Mouse (Mus musculus): ENCODE data around the gene Mical2.

The Mical2 gene

DNA sequence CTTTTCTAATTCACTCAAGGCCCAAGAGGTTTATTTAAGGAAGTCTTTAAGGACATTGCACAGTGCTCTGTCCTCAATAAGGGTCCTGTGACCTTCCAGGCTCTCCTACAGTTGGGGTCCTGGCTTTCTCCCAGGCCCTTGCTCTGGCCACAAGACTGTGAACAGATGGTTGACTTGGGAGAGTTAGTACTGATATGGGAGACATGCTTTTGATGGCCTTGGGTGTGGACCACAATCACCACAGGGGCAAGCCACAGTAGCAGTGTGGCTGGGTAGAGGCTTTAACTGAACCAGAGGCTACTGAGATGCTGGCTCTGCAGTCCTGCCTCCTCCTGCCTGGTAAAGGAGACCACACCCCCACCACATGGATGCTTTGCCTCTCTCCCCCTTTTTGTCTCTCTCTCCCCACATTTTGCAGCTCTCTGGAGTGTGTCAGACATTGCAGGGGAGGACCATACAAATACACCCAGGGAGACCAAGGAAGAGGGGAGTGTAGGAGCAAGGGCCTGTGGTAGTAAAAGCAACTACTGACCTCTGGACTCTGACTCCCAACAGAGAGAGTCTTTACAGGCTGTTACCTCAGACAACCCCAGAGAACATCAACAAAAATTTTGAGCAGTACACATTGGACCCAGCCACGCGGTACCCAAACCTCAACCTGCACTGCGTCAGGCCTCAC is 94.5 kb downstream of the Mical2 start:
- DNase-seq = peak; percentile 16 to 69

DNA sequence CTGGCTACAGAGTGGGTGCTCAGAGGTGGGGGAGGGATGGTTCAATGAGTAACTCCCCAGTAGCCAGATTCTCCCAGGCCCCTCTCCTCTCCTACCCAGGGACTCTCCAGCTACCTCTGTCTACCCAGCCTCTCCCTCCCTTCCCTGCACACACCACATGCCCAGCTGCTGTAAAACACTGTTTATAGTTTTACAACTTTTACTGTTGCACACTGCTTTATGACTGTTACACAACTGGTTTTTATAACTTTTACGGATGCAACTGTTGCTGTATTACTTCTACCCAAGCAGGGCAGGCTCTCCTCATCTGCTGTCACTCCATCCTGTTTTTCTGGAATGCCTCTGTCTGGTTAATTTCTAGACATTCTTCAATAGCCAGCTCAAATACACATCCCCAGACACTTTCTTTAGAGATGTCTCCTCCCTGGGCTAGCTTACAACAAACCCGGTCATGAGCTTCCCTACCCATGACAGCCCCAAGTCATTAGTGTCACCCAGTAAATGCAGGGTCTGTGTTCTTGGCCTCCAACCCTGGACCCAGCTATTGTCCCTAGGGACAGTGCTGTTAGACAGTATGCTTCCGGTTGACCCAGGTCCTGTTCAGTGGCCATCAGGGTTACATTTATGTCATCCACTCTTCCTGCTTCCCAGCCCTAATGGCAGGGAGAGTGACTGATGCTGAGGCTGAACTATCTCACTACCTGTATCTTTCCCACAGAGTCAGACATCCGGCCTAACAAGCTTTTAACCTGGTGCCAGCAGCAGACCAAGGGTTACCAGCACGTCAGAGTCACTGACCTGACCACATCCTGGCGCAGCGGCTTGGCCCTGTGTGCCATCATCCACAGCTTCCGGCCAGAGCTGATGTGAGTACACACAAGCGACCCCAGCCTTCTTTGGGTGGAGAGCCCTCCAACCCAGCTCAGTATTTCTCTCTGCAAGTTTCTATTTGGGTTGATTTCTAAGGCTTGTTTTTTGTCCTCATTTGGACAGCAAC is 96.4 kb downstream of the Mical2 start:
- DNase-seq = peak in 1 of 2 experiments; percentile 44

DNA sequence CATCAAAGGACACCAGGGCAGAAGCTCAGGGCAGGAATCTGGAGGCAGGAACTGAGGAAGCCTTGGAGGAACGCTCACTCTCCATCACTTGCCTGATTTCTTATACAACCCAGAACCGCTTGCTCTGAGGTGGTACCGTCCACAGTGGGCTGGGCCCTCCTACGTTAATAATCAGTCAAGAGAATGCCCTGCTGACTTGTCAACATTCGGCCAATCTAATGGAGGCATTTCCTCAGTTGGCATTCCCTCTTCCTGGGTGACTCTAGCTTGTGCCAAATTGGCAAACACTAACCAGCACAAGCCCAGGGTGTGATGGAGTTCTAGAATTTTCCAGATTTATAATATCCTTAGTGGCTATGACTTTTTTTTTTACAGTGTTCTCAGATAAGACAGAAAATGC is 98.9 kb downstream of the Mical2 start:
- peak; percentile 21 to 49 for DNase-seq

DNA sequence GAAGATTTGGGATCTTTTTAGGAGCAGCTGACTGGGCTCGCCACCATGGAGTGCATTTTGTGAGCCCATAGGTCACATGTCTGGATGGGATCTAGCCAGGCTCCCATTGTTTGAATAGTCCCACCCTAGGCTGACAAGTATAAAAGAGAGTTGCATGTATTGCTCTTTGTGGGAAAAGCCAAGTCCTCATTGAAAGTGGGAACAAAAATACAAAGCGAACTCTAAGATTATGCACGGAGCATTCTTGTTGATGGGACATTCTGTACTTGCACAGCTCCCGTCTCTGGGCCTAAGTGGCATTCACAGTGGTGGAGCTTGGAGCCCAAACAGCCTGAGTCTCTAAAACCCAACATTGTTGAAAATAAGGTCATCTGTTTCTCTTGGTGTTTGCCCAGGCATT is 101.2 kb downstream of the Mical2 start:
- DNase-seq = no peak

DNA sequence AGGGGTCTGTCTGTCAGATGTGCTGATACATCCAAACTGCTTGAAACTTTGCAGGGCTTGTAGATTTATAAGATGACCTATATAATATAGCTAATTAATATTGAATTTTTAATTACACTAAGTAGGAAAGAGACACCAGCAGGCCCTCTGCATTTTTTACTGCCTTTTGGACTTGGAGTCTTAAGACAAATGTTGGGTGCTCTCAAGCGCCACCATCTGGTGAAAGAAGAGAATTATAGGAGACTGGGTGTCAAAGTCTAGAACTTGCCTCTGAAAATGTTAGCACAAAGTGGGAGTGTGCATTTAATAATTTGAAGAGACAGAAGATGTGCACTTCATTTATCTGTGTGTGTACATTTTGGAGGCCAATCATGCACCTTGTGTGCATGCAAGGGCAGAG is 103.3 kb downstream of the Mical2 start:
- peak; percentile 54 to 67 for DNase-seq

DNA sequence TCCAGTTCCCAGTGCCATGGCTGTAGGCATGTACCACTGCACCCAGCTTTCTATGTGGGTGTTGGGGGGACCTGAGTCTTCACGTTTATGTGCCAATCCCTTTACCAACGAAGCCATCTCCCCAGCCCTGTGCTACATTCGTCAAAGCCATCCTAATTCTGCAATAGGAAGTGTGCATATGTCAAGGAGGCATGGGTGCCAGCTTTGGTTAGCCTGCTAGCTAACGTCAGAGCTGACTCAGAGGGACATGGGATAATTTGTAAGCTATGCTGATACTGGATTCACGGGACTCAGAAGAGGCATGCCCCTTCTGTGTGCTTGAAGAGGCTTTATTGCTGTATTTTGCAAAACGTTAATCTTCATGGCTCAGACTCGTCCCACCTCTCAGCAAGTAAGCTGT is 103.8 kb downstream of the Mical2 start:
- DNase-seq = no peak

DNA sequence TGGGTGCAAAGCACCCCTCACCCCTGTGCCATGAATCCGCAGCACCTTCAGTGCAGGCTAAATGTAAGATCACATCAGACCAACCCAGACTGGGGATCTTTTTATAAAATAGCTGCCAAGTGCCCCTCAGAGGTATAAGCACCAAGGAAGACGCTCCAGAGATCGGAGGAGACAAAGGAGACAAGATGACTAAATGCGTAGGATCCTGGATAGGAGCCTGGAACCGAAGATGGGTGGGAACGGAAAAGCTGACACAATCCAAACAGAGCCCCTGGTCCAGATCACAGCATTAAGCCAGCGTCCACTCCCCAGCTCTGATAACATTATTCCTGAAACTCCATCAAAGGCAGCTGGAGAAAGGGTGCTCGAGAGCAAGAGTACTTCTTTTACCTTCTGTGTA is 105.3 kb downstream of the Mical2 start:
- no peak for DNase-seq

DNA sequence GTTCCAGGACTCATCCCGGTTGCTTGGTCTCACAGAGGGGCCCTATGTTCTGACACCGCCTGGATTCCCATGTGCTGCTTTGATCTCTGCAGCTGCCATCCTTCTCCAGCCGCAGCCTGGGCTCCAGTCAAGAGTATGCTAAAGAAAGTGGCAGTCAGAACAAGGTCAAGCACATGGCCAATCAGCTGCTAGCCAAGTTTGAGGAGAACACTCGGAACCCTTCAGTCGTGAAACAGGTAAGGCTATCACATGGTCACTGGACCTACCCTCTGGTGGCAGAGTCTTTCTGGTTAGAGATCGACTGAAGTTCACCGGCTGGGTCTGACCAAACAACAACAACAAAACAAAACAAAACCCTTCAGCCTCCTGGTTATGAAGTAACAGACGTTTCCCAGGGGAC is 106.1 kb downstream of the Mical2 start:
- DNase-seq = peak; percentile 34 to 65

DNA sequence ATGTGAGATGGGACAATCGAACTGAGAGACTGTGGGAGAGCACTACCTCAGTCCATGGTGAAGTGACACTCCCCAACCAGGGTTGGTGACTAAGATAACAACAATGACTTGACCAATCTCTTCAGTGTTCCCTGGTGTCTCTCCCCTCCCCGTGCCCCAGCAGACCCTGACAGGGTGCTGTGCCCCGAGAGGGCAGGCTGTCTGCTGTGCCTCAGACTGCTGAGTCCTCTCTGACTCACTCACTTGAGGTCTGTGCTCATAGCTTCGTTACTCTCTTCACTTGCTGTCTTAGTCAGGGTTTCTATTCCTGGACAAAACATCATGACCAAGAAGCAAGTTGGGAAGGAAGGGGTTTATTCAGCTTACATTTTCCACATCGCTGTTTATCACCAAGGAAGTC is 106.8 kb downstream of the Mical2 start:
- no peak for DNase-seq

DNA sequence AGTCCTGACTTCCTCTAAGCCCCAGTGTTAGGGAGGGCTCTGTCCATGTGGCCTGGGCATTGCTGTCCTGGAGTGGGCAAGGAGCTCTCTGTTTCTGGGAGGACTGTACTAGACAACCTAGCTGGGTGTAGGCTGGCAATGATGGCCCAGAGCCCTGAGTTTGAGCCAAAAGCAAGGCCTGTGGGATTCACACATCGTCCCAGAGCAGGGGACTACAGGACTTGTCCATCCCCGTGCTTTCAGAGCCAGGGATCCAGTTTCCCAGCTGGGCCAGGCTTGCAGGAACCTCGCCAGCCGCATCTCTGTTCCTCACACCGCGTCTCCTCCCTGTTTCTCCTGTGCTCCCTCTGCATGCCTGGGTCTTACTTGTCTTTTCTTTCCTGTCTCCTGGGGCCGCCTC is 107.7 kb downstream of the Mical2 start:
- DNase-seq = no peak

DNA sequence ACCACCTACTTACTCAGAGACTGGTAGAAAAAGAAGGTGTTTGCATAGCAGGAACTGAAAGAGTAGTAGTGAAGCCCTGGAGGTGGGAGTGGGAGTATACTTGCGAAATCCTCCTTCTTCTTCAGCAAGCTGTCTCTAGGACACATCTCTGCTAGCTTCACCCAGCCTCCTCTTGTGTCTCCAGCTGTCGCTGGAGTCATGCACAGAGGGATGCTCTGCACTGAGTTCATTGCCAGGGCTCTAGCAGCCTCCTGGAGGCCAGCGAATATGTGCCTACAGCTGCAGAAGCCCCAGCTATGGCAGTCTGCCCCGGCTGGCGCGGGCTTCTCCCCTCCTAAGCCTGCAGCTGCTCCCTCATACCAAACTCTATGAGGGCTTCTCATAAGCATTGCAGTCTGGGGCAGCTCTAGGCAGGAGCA is 110.6 kb downstream of the Mical2 start:
- DNase-seq = no peak

DNA sequence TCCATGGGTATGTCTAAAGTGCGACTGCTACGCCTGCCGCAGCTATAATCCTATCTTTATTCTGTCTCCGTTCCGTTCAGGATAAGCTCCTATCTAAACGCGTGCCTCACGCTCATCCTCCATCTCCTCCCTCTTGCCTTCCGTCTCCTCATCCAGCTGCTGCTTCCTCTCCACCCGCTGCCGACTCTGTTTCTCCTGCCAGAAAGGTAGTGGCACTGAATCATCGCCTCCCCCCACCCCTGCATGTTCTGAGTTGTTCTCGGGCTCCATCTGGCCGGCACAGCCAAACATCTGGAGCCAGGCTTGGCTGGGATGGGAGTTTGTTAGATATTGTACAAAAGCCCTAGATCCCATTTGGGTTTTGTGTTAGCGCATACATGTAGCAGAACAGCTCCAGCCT is 111.1 kb downstream of the Mical2 start:
- no peak for DNase-seq

DNA sequence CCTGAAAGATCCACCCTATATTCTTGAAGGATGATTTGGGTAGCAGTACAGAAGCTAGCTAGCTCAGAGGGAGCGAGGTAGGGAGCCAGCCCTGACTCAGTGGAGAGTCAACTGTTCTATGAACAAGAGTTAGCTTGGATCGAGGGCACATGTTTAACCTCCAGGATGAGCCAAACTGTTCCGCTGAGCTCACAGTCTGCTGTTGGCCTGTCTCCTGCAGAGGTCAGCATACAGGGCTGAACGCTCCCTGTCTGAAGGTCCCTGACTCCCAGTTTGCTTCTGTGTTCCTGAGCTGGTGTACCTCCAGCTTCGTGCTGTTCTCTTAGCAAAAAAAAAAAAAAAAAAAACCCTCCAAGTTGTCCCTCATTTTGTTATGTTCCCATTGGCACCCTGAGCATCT is 112.1 kb downstream of the Mical2 start:
- DNase-seq = peak in 1 of 2 experiments; percentile 58

DNA sequence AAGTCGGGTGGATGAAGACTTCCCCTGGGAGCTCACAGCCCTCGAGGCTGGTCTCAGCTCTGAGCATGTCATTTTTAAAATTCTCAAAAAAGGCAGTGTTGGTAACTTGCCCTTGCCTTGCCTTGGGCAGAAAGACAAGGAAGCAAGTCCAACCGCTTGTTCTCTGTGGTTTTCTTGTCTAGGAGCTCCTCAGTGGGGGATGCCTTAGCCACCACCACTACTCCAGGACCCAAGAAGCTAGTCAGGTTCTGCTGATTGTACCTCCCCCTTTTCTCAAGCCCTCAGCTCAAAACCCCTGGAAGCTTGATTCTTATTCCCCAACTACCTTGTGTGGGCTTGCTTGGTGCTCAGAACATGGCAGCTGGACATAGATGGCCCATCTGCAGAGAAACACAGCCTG is 115.4 kb downstream of the Mical2 start:
- no peak for DNase-seq

DNA sequence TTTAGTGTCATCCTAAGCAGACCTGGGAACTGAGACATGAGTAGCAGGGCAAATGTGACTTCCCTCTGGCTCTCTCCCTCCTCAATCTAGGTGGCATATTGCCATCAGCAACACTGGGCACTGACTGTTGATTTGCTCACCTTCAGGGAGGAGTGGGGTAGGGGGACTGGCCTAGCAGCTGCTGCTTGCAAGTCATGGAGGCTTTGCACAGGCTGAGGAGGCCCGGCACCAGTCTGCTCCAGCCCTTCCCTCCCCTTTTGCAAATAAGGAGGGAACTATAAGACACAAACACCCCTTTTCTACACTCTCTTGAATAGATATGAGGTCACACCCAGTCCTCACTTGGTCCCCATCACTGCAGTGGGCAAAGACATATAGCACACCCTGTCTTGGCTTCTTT is 120.0 kb downstream of the Mical2 start:
- no peak for DNase-seq

DNA sequence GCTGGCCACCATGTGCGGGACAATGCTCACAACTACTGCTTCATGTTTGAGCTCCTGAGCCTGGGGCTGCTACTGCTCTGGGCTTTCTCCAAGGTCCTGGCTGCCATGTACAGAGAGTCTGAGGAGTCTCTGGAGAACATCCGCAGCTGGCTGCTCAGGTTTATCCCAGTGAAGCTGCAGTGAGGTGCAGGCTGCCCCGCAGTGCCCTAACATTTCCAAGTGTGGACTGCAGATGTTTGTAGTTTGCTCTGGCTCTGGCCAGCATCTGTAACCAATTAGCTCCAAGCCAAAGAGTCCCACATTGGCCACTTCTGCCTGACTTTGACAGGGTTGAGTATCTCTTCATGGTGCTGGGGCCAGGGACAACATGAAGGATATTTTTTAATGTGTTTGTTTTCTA is 125.9 kb downstream of the Mical2 start:
- no peak for DNase-seq

DNA sequence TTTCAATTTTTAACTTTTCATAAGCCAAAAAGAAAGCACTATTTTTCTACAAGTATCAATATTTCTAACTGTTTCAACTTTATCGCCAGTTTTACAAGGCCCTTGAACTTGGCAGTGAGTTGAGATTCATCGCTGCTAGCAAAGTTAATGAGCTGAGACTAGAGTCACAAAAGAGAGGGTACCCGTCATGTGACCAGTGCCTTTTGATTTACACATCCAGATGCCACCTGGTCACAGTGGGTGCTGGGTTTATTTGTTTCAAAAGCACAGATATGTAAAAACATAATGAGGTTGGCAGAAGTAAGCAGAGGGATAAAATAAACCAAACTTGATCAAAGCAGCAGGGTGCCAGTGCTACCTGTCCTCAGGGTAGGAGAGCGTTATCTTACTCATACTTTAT is 126.3 kb downstream of the Mical2 start:
- DNase-seq = peak in 1 of 2 experiments; percentile 33

DNA sequence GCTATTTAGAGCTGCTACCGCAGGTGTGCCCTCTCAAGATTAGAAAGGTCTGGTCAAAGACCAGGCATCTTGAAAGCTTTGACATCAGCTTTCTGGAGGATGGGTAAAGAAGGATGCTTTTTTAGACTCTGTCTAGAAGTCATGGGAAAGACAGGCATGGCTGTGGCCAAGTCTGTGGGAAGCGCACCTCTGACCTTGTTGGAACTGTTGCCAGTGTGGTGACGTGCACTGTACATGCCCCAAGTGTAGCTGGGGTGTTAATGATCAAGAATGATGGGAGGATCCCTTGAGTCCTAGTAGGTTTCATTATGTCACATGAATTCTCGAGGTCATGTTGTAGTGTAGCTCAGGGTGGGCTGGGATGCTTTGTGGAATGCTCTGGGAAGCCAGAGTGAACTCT is 127.4 kb downstream of the Mical2 start:
- DNase-seq = peak; percentile 36 to 58

DNA sequence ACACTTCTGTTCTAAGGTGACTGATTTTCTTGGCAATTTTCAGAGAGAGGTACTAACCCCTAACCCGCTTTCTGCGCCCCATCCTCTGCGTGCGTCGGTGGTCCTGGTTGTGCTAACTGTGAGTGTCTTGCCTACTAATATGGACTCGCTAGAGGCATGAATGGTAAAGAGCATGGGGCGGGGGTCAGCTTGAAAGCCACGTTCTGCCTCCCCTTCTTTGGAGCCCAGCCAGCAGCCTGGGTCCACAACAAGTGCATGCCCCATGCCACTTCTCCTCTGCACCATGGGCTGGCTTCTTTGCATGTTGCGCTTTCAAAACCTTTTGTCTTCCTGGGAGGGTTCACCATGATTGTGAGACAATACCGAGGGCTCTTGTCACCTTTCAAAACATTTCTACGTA is 128.3 kb downstream of the Mical2 start:
- DNase-seq = no peak

DNA sequence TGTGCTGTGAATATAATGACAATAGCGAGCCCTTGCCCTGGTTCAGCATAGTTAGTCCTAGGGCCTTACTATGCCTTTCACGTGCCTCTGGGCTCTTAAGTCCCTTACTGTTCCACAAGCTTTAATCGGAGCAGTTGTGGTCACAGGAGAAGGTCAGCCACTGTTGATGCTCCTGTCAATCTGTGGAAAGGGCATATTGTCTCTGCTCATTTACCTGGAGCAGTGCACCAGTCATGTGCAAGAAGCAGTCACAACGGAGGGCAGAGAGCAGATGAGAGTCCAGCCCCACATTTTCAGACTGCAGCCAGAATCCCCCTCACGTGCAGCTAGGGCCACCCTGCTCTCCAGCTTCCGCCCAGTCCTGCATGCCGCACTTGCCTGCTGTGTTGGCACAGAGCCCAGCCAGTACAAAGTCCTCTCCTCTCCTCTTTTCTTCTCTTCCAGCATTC is 128.9 kb downstream of the Mical2 start:
- peak; percentile 90 to 94 for DNase-seq

DNA sequence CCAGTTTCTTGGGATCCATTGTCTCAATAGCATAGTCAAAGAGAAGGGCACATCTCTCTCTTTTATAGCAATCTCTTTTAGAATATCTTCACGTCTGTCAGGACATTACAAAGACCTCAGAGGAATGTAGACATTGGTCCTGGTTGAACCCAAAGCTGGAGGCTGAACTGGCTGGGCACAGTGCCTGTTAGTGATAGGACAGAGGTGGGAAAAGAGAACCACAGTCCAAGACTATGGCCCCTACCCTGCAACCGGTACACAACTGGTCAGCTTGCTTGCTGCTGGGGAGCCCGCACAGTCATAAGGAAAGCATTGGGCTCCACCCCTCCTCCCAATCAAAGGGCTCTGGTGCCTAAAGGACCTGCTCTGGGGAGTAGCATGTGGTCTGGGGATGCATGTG is 133.9 kb downstream of the Mical2 start:
- DNase-seq = no peak

DNA sequence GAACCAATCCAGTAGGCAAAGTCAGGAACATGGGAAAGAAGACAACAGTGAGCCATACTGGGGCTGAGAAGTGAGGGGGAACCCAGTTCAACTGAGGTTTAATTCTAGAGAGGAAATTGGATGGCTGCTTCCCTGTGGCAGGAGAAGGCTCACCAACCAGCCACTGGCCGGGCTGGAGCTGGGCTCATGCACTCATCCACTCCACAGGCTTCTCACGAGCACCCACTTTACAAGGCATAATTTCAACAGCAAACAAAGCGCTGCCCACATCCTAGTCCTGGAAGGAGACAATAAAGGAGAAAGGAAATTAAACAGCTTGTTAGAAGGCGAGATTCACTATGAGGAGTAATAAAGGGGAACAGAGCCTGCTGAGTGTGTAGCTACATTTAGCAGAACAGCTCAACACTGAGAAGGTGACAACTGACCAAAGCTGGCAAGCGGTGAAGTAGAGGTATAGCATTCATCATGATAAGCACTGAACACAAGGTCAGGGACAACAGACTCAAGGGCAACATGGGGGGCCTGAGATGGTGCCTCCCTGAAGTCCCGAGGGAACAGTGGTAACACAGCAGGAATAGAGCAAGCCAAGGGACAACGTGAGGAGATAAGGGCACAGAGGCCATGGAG is 137.0 kb downstream of the Mical2 start:
- no peak for DNase-seq

DNA sequence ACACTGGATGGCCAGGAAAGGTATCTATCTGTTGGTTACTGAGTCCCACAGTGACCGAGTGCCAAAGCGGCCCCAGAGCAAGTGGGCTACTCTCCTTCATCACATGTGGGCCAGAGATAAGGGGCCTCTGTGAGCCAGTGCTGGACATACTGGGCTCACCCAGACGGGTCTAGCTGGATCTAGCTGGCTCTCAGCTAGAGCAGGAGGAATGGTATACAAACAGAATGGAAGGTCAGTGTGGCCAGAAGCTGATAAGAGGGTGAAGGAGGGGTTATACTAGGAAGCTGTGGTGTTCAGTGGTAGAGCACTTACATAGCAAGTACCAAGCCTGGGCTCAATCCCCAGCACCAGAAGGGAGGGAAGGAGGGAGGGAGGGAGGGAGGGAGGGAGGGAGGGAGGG is 140.2 kb downstream of the Mical2 start:
- DNase-seq = no peak

DNA sequence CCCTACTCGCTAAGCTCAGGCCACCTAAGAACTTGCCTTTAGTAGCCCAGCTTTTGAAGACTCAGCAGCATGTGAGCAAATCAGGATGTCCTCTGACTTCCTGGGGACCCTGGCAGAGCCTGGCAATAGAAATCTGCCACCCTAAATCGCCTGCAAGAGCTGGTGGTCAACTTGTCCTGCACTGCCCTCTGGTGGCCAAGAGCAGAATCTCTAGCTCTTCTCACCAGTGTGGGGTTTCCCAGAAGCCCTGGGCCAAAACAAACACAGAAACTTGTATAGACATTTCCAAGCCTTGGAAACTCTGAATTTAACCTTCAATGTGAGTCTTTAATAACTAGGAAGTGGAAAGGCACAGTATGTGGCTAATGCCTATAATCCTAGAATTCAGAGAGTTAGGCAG is 143.4 kb downstream of the Mical2 start:
- DNase-seq = peak; percentile 88 to 89
